Mouse (Mus musculus): ENCODE measurements around the gene Sema4c.
A peak's percentile ranks its signal among the peaks of the same experiment; 100 is the strongest.
"Not testable (repeated sequence)": the region's sequence is repeated elsewhere in the genome, so short reads cannot be mapped to it uniquely, and the experiment has no call there.

The Sema4c gene

GRCm38 (mm10) chr1:36555798-36556395 is 2.3 kb downstream of the Sema4c start:
- DNase-seq = peak in 1 of 2 experiments; percentile 19

GRCm38 (mm10) chr1:36554633-36555399 is 3.3 kb downstream of the Sema4c start:
- peak in 1 of 2 experiments; percentile 41 for DNase-seq

- no peak for DNase-seq
Observed at GRCm38 (mm10) chr1:36552506-36552905, 5.6 kb downstream of the Sema4c start.

- DNase-seq = no peak
Observed at GRCm38 (mm10) chr1:36551904-36552303, 6.2 kb downstream of the Sema4c start.

GRCm38 (mm10) chr1:36550075-36550863 is 7.9 kb downstream of the Sema4c start:
- no peak for DNase-seq

GRCm38 (mm10) chr1:36549491-36549890 is 8.7 kb downstream of the Sema4c start:
- DNase-seq = no peak

GRCm38 (mm10) chr1:36548771-36549170 is 9.4 kb downstream of the Sema4c start:
- DNase-seq = no peak

GRCm38 (mm10) chr1:36547981-36548598 is 10.1 kb downstream of the Sema4c start:
- DNase-seq = peak; percentile 53 to 55

- peak; percentile 99 for DNase-seq
Observed at GRCm38 (mm10) chr1:36546888-36547471, 11.2 kb downstream of the Sema4c start, which contains the start of gene Ankrd39. TSS of gene Ankrd39 (minus strand) at chr1:36547445.

GRCm38 (mm10) chr1:36545845-36546600 is 12.1 kb downstream of the Sema4c start:
- DNase-seq = peak in 1 of 2 experiments; percentile 33

- DNase-seq = no peak
Observed at GRCm38 (mm10) chr1:36545382-36545781, 12.8 kb downstream of the Sema4c start.

- DNase-seq = no peak
Observed at GRCm38 (mm10) chr1:36542925-36543324, 15.2 kb downstream of the Sema4c start.

- DNase-seq = no peak
Observed at GRCm38 (mm10) chr1:36541844-36542243, 16.3 kb downstream of the Sema4c start.

- DNase-seq = no peak
Observed at GRCm38 (mm10) chr1:36540807-36541206, 17.3 kb downstream of the Sema4c start.

GRCm38 (mm10) chr1:36540132-36540531 is 18.0 kb downstream of the Sema4c start:
- DNase-seq = no peak

- DNase-seq = peak; percentile 93 to 96
Observed at GRCm38 (mm10) chr1:36539186-36539585, 19.0 kb downstream of the Sema4c start, which contains the start of gene Gm42417. TSS of gene Gm42417 (minus strand) at chr1:36539429.

GRCm38 (mm10) chr1:36538727-36539126 is 19.4 kb downstream of the Sema4c start:
- DNase-seq = no peak

- not testable (repeated sequence) for DNase-seq
Observed at GRCm38 (mm10) chr1:36536783-36537182, 21.4 kb downstream of the Sema4c start, which contains the start of gene Ankrd23. TSS of gene Ankrd23 (minus strand) at chr1:36536883.

- no peak for DNase-seq
Observed at GRCm38 (mm10) chr1:36536397-36536728, 21.8 kb downstream of the Sema4c start.

GRCm38 (mm10) chr1:36535477-36536396 is 22.4 kb downstream of the Sema4c start:
- DNase-seq = peak; percentile 51 to 73
